Mouse (Mus musculus) bone marrow macrophage, adult 2 months (primary cell): ENCODE measurements at regions not wholly inside any gene's neighbourhood (a gene's known extent, or its start where the extent isn't known, plus 50 kb on each side); places are given as distances from the start of the nearest gene placed in this dataset.

Source experiments
- H3K27ac ChIP-seq: 2 replicates; pipeline ENCODE4 v1.5.1; 2012; ENCODE audit warnings: low read depth, low read length; ENCODE audit not compliant: insufficient read depth
- H3K4me1 ChIP-seq: 2 replicates; pipeline ENCODE4 v1.6.1; 2012; ENCODE audit warnings: low read length; ENCODE audit not compliant: control insufficient read depth, insufficient read depth
- H3K4me3 ChIP-seq: 2 replicates; pipeline ENCODE4 v1.5.1; 2012; ENCODE audit warnings: mild to moderate bottlenecking, low read length, moderate library complexity; ENCODE audit not compliant: insufficient read depth
- CTCF ChIP-seq: IDR thresholded peaks from 2 replicates; pipeline ENCODE4 v1.5.1; 2012; ENCODE audit warnings: low read depth, mild to moderate bottlenecking, low read length, moderate library complexity
- POLR2A ChIP-seq: IDR thresholded peaks from 2 replicates; pipeline ENCODE4 v1.6.1; 2012; ENCODE audit warnings: mild to moderate bottlenecking, low read depth, low read length, borderline replicate concordance

- Histone ChIP-seq H3K27ac (no peak overlapping the region), H3K4me1 (peaks cover 11% of the 10 kb centered on the region), H3K4me3 (no peak overlapping the region)
- no peak for TF ChIP-seq CTCF
- no peak for TF ChIP-seq POLR2A
Observed at GRCm38 (mm10) chr7:145135971-145136370, 71.9 kb downstream of the 1810010D01Rik start.

DNA sequence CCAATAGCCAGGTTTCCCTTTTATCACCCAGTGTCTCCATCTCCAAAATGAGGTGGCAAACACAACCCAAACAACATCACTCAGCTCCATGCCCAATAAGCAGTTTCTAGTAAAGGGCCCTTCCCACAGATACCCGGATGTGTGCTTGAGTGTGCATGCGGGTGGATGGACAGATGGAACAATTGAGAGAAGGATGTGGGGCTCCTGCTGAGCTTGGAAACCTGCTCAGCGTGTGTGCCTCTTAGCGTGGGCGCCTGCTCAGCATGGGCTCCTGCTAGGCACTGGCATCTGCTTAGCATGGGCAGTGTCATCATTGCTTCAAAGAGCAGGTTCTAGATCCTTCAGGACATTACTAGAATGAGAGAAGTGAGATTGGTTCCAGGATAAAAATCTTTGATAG, 75.4 kb downstream of the 1810010D01Rik start:
- no peak overlapping the region for H3K27ac ChIP-seq
- H3K4me3 ChIP-seq = no peak overlapping the region
- H3K4me1 ChIP-seq = peaks cover 21% of the 10 kb centered on the region
- TF ChIP-seq POLR2A (no peak), CTCF (no peak)

- no peak for TF ChIP-seq POLR2A
- no peak for TF ChIP-seq CTCF
- Histone ChIP-seq H3K4me1 (peaks cover 21% of the 10 kb centered on the region), H3K27ac (no peak overlapping the region), H3K4me3 (no peak overlapping the region)
Observed at GRCm38 (mm10) chr7:145131438-145132159, 76.3 kb downstream of the 1810010D01Rik start.

- Histone ChIP-seq H3K4me3 (no peak overlapping the region), H3K4me1 (peaks cover 21% of the 10 kb centered on the region), H3K27ac (no peak overlapping the region)
- TF ChIP-seq CTCF (no peak), POLR2A (no peak)
Observed at GRCm38 (mm10) chr7:145129971-145130370, 77.9 kb downstream of the 1810010D01Rik start.

DNA sequence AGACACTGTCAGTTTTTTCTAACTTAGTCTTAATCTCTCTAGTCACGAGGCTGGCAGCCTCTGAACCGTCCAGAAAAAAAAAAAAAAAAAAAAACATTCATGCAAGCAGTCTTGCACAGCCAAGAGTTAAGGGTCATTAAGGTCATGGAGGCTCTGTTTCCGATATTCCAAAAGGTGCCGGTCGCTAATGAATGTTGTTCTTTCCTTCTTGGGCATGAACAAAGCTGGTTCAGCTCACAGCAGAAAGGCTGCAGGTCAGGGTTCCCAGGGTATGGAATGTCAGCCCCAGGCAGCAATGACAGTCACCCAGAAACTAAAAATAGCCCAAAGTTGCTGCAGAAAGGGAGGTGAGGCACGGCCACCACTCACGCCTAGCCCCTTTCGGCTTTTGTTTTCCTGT, 80.3 kb downstream of the 1810010D01Rik start:
- H3K4me1 ChIP-seq = peaks cover 27% of the 10 kb centered on the region
- H3K27ac ChIP-seq = no peak overlapping the region
- H3K4me3 ChIP-seq = no peak overlapping the region
- TF ChIP-seq CTCF = no peak
- TF ChIP-seq POLR2A = no peak

GRCm38 (mm10) chr7:145127180-145127579, 80.7 kb downstream of the 1810010D01Rik start:
- Histone ChIP-seq H3K4me1 (peaks cover 30% of the 10 kb centered on the region), H3K27ac (no peak overlapping the region), H3K4me3 (no peak overlapping the region)
- TF ChIP-seq CTCF = no peak
- TF ChIP-seq POLR2A = no peak

GRCm38 (mm10) chr7:145123996-145124601, 83.8 kb downstream of the 1810010D01Rik start:
- Histone ChIP-seq H3K4me1 (peaks cover 14% of the 10 kb centered on the region), H3K4me3 (no peak overlapping the region), H3K27ac (no peak overlapping the region)
- TF ChIP-seq POLR2A (no peak), CTCF (no peak)

DNA sequence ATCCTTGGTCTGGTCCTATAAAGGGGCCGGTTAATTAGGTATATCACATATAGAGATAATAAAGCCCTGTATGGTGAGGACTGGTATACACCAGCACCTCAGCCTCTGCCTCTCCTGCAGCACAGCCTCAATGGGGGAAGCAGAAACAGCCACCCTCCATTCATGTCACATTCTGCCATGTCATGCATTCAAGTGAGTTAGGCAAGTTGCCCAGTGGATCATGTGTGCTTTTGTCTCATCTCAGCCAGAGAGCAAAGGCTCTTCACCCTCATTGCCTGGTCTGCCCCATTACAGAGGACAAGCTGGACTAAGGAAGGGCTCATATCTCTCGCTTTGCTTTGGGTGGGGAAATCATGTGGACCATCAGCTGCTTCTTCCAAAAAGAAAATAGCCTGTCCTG, 85.4 kb downstream of the 1810010D01Rik start:
- no peak overlapping the region for H3K4me3 ChIP-seq
- H3K27ac ChIP-seq = peak overlapping the region; percentile 39
- peaks cover 14% of the 10 kb centered on the region for H3K4me1 ChIP-seq
- TF ChIP-seq POLR2A = no peak
- no peak for TF ChIP-seq CTCF

DNA sequence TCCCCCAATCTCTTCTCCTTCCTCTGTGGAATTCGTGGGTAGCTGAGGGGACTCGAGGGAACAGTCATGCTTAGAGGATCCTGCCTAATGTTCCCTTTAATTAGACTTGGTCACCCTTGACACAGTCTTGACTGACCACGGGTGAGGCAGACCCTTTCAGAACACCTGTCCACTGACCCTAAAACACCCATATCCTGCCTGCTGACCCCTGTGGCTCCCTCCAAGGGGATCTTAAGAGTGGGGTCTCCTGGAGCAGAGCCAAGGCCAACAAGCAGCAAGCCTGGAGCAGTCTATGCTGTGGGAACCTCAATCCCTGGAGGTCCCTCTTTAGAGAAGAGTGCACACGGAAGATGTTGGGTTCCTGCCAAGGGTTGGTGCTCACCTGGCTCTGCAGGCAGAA, 89.5 kb downstream of the 1810010D01Rik start:
- TF ChIP-seq POLR2A (no peak), CTCF (no peak)
- peaks cover 22% of the 10 kb centered on the region for H3K4me1 ChIP-seq
- no peak overlapping the region for H3K27ac ChIP-seq
- no peak overlapping the region for H3K4me3 ChIP-seq

- H3K4me3 ChIP-seq = no peak overlapping the region
- no peak overlapping the region for H3K27ac ChIP-seq
- H3K4me1 ChIP-seq = peaks cover 38% of the 10 kb centered on the region
- TF ChIP-seq CTCF (peak; percentile 74), POLR2A (no peak)
Observed at GRCm38 (mm10) chr7:145114660-145115059, 93.3 kb downstream of the 1810010D01Rik start.
